Mouse (Mus musculus) left cerebral cortex, postnatal 25 days (tissue): ENCODE results near the gene Csrnp2. TPM values are rescaled to one million over a fixed set of nuclear protein-coding genes. Genes with fewer than 3 reads are reported as not detected.

Source experiments
- DNase-seq, 2 experiments: peaks; one replicate each; pipeline ENCODE4 v3.0.0; 2022; ENCODE audit warnings: low spot score in 2 of 2, mixed read lengths in 1 of 2
- intact Hi-C: fragments of 180-260 bp; cut with DNase I; formaldehyde crosslinking; loops from one replicate; pipeline ENCODE4 v1.15.1; 2025
- total RNA-seq, 2 experiments: library from RNA; stranded (reverse); gene quantifications; 2 replicates each; pipeline ENCODE4 v1.2.3; 2021

The Csrnp2 gene
- total RNA-seq, 2 experiments from 2014 or later, result 36.2 to 36.8 TPM

DNA sequence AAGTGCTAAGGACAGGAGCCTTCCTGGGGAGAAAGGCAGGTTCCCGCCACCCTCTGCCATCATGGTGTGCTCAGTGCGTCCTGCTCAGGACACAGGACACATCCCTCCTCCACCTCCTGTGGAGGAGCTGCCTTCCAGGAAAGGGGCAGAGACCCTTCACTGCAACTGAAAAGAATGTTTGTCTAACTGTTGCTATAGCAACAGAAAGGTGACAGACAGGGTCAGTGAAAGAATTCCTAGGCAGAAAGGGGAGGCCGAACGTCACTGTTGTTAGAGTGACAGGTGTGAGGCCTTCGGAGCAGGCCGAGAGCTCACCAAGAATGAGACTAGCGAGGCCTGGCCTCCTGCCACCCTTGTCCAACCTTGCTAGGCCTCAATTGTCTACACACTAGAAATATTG is 8.8 kb downstream of the Csrnp2 start:
- intact Hi-C loops, result no loop called here
- no peak for DNase-seq

DNA sequence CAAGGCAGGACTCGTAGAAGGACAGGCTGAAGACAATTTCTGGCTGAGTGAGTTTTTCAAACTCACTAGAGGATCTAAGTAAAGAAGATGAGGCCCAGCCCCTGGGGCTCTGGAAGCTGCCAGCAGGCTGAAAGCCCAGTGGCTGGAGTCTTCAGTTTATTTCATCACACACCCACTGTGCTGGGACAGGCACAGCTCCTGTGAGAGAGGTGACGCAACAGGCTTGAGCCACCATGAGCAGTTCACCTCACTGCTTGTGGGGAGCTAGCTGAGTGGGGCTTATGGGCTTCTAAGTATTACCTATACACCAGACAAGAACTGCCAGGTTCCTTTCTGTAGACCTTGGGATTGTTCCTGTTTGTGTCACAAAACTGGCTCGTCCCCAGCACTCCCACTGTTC is 9.7 kb downstream of the Csrnp2 start:
- intact Hi-C loops, result no loop called here
- DNase-seq, result no peak

DNA sequence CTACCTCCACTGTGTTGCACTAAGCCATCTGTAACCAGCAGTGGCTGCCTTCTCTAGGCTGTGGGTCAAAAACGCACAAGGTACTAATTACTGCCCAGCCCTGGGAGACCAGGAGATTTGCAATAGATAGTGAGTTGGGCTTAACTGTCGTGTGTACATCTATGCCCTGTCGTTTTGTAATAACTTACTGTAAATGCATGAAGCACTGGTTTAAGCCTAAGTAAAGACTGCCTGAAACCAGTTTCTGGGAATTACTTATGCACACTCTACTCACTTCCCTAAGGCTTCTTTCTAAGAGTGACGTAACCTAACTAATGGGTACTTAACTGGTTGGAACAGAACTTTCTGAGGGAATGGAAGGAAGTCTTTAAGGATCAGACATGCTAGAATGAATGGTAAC is 16.4 kb downstream of the Csrnp2 start:
- no peak for DNase-seq
- intact Hi-C loops, result no loop called here

DNA sequence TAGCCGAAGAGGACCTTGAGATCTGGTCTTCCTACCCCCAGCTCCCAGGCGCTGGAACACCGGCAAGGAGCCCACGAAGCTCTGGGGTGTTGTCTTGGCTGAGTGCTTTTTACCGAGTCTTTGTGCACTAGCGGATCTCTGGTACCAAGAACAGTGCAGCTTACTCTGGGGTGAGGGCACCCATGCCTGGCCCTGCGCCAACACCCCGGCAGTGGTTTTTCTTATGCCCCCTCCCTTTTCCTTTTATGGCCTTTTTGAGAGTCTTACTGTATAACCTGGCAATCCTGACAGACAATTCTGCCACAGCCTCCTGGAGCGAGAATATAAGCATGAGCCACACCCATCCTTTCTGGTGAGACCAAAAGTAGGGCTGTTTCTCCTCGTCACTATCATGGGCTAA is 16.9 kb downstream of the Csrnp2 start:
- intact Hi-C loops, result no loop called here
- DNase-seq, result no peak

DNA sequence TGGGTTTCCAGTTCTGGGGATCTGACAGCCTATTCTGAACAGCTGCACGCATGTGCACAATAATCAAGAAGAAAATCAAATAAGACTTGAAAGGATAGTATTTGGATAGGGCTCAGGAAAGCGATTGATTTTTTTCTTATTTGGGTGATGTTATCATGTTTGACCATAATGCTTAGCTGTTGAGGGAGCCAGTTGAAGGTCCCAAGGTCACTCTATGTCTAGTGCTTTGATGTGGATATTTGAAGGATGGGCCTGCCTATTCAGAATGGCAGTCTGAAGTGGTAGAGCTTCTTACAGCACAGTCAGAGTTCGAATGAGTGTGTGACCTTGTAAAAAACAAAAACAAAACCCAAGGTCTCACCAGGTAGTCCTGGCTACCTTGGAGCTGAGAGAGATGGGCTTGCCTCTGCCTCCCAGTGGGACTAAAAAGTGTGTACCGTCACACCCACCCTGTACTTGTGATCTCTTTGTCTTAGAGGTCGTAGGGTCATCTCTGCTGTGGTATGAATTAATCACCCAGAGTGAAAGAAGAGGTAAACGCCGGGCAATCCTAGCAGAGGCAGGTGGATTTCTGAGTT is 21.3 kb downstream of the Csrnp2 start:
- intact Hi-C loops, result no loop called here
- no peak for DNase-seq

DNA sequence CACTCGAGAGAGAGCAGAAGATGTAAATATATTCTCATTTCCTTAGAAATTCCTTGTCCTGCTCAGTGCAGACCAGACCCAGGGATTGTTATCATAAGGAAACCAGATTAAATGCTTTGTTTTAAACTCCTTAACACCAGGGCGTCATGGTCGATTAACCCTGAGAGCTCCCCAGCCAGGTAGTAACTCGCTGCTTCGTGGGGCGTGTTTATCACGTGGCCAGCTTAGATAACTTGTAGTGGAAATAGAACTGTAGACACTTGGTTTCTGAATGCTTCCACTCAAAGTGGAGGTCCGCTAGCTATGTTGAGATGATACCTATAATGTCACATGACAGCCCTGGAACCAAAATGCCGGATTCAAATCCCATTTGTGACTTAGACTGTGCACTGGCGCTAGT is 25.3 kb downstream of the Csrnp2 start:
- DNase-seq, result no peak
- intact Hi-C loops, result no loop called here

DNA sequence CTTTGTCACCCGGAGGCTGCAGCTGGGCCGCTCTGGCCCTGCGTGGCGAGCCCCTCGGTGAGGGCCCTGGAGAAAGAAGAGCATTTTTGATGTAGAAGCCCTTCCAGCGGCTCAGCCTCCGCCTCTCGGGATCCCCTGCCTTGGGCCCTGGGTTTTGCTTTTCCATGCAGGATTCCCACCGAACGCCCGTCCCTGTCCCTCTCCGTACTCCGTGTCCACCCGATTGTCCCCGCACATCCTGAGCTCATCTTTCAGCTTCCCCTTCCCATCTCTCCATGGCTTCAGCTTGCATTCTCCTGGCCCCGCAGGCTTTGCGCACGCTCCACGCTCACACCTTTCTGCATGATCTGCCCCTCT is 26.1 kb downstream of the Csrnp2 start:
- intact Hi-C loops, result loop anchor here (2.0 kb wide), 3 partner anchors 26 to 214 kb away; partner anchors contain the start of genes Csrnp2 and Gm5475
- no peak for DNase-seq

DNA sequence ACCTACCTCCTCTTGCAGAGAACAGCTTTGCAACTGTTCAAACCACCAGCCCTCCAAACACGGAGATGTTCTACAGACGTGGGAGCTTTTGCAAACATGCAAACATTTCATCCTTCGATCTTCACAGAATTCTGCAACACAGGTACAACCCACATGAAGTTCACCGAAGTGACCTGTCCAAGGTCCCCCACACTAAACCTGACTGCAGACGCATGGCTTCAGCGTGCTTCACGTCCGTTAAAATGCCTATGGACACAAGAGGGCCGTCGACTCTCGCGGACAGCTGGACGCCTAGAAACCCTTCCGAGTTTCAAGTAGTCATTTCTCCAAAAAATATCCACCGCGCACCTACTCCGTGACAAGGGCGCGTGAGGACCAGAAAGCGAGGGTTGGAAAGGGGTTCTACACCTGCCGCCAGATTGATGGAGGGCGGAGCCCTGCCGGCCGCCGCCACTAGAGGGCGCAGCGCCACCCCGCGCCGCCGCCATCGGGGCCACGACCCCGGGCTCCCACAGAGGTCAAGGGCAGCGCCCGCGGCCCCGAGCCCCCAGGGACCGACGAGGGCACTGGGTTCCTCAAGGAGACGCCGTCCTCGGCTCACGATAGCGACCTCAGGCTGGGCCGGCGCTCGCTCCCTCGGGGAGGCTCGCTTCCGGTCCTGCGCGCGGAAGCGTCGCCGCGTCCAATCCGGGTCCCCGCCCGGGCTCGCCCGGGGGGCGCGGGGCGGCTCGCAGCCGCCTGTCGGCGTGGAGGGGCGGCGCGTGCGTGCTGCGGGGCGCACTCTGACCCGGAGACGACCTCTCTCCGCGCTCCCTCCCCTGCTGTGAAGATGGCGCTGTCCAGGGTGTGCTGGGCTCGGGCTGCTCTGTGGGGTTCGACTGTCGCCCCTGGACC is 26.7 kb downstream of the Csrnp2 start, which contains the start of gene Letmd1:
Letmd1 (plus strand) TSS at position 729 of the 894 bp plus-strand sequence.
- peak; percentile 89 to 93 for DNase-seq
- intact Hi-C loops, result loop anchor here (2.0 kb wide), 3 partner anchors 26 to 214 kb away; partner anchors contain the start of genes Csrnp2 and Gm5475

DNA sequence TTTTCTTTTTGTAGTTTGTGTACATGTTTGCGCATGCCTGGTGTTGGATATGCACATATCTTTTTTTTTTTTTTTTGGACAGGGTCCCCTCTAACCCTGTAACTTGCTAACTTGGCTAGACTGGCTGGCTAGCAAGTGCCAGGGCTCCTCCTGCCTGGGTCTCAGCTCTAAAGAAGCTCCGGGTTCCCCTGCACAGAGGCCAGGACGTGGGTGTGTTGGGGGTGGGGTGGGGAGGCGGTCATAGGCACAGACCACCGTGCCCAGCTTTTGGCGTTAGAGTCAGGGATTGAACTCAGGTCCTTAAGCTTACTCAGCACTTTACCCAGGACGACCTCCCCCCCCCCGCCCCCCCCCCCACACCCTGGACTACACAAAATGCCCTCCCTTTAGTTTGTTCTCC is 27.6 kb downstream of the Csrnp2 start:
- intact Hi-C loops, result loop anchor here (2.0 kb wide), 3 partner anchors 27 to 215 kb away; partner anchors contain the start of genes Csrnp2 and Gm5475
- DNase-seq, result no peak

DNA sequence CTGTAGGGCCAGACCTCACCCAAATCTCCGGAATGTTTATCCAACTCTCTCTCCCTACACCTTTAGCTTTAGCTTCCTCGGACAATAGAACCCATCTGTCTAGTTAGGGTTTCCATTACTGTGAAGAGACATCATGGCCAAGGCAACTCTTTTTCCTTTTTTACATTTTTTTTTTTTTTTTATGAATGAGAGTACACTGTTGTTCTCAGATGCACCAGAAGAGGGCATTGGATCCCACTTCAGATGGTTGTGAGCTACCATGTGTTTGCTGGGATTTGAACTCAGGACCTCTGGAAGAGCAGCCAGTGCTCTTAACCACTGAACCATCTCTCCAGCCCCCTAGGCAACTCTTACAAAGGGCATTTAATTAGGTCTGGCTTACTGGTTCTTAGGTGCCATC is 29.9 kb downstream of the Csrnp2 start:
- intact Hi-C loops, result no loop called here
- DNase-seq, result no peak

DNA sequence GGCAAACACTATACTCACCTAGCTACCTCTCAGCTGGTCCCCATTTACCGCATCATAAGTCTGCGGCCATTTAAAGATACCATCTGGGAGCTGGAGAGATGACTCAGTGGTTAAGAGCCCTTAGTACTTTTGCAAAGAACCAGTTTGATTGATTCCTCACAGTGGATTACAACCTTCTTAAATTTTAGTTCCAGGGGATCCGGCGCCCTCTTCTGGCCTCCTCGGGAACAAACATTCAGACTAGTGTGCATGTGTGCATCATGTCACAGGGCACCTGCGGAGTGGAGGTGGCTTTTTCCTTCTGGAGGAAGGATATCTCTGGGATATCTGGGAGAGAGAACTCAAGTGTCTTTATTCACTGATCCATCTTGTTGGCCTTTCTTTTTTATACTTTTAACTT is 31.6 kb downstream of the Csrnp2 start:
- intact Hi-C loops, result loop anchor here (5.0 kb wide), 1 partner anchor 436 kb away; no protein-coding TSS in a partner anchor
- DNase-seq, result peak; percentile 69 to 86

DNA sequence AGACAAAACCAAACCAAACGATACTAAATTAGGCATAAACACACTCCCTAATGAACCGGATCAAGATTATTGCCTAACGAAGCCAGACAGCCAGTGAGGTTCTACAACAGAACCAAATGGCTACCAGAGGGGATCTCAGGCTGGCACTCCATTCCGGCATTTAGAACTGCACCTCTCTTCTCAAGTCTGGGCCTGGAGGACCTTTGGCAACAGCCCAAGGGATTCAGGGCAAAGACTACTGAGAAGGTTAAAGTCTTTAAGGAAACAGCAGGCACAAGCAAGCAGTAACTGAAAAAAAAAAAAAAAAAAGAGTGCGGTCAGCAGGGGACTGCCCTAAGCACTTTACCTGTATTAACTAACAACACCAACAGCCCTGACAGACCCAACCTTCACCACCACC is 33.2 kb downstream of the Csrnp2 start:
- no peak for DNase-seq
- intact Hi-C loops, result loop anchor here (5.0 kb wide), 1 partner anchor 435 kb away; no protein-coding TSS in a partner anchor

DNA sequence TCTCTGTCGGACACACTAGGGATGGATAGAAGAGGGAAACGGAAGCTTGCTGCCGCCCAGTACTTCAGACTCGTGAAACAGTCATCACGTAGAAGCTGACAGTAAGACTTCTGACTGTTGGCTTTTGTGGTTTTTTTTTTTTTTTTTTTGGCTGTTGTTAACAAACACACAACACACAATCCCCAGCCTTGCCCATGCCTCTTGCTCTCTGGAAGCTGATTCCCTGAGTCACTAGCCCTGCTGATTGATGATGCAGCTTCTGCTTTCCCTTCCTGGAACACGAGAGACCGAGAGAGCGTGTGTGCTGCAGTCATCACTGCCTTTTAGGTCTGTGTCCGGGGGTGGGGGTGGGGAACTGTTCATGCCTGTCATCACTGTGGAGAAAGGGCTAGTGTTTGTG is 33.6 kb downstream of the Csrnp2 start:
- no peak for DNase-seq
- intact Hi-C loops, result loop anchor here (5.0 kb wide), 1 partner anchor 434 kb away; no protein-coding TSS in a partner anchor

DNA sequence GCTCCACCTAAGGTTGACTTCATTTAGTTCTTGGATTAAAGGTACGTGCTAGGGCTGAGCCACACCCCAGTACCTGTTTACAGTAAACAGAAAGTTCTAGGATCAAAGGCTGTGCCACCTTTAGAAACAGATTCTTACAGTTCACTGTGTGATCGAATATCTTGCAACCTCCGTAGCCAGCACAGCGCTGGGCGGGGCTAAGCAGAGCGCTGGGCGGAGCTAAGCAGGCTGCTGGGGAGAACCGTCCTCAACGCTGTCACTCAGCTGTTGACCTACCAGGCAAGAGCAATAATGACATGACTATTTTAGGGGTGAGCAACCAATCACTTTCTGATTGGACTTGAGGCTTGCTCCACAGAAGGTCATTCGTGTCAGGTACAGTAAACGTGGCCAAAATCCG is 34.3 kb downstream of the Csrnp2 start:
- intact Hi-C loops, result loop anchor here (5.0 kb wide), 1 partner anchor 434 kb away; no protein-coding TSS in a partner anchor
- no peak for DNase-seq

DNA sequence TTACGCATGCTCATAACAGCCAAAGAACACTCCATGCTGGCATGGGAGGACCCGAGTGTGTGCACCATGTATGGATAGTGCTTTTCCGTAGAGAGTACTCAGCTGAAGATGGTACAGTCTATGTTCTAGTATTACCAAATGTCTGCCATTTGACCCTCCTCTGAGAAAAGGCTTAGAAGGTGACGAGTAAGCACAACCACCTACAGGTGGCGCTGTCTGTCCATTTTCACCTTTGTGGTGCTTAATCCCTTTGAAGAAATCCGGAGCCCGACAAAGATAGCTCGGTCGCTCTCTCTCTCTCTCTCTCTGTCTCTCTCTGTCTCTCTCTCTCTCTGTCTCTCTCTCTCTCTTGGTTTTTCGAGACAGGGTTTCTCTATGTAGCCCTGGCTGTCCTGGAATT is 37.2 kb downstream of the Csrnp2 start:
- intact Hi-C loops, result loop anchor here (5.0 to 10.0 kb wide), 2 partner anchors 71 to 193 kb away; no protein-coding TSS in a partner anchor
- peak in 1 of 2 experiments; percentile 39 for DNase-seq

DNA sequence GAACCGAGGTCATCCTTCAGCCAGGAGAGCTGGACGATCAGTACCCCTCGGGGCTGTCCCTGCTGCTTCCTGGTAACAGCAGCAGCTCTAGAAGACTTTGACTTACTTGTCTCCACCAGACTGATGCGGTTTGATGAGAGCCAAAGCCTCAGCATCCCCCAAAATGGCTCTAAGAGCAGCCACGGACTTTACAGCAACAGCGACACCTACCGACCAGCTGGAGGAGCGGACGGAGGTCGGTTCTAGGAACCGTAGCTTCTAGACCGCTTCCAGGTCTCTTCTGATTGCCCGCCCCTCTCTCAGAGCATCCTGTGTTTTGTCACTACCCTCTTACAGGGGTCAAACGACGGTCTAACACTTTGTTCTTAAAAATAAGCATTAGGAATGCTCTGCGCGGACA is 37.9 kb downstream of the Csrnp2 start:
- DNase-seq, result peak; percentile 60 to 67
- intact Hi-C loops, result loop anchor here (5.0 to 10.0 kb wide), 2 partner anchors 70 to 193 kb away; no protein-coding TSS in a partner anchor

DNA sequence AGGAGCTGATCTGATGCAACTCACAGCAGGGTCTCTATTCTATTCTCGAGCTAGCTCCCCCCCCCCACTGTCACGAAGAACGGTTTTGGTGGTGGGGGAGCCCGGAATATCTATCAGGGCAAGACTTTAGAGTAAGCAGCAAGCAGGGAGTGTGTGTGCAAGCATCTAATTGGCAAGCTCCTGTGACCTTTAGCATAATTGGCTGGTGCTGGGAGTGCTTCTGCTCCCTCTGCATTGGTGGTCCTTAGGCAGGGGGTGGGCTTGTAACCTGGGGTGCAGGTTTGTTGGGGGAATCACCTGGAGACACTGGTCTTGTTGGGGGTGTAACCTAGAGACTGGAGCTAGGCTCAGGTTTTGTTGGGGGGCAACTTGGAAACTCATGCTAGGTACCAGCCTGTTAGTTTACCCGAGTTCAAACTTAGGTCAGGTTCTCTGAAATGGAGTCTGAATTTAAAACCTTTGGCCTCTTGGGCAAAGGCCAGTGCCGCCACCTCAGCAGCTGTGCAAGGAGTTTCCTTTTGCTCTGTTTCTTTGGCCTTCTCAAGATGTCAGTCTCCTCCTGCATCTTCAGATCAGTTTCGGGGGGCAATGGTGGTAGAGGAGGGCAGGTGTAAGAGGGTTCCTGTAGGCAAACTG is 38.8 kb downstream of the Csrnp2 start:
- intact Hi-C loops, result loop anchor here (5.0 to 10.0 kb wide), 2 partner anchors 69 to 192 kb away; no protein-coding TSS in a partner anchor
- DNase-seq, result no peak

DNA sequence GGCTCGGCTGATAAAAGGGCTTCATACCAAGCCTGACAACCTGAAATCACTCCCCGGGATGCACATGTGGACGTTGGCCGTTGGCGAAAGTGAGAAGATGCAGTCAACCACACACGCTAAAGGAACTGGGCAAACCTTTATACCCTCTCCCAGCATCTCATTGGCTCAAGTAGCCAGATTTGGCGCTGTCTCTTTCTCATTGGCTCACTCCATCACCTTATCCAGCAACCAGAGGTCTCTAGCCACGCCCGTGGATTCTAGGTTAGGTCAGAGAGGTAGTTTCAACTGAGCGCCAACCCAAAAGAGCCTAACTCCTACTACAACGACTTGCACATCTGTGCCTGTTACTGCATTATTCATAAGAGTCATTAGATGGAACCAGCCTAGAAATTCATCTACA is 42.8 kb downstream of the Csrnp2 start:
- intact Hi-C loops, result loop anchor here (10.0 kb wide), 1 partner anchor 188 kb away; no protein-coding TSS in a partner anchor
- no peak for DNase-seq

DNA sequence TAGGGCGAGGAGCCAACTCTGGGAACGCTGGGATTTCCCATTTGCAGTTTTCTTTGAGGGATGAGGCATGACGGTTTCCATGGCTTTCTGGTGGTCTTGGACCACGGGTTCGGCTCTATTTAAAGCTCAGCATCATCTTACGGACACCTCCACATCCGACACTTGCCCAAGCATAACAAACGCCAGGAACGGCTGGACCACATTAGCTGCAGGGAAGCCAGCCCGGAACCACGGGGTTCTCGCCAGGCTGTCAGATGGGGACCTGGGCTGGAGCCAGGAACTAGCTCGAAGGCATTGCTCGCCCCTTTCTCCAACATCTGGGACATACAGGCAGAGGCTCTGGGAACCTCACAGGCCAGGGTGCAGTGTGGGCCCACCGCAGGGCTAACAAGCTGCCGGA is 44.0 kb downstream of the Csrnp2 start:
- peak in 1 of 2 experiments; percentile 44 for DNase-seq
- intact Hi-C loops, result loop anchor here (10.0 kb wide), 1 partner anchor 186 kb away; no protein-coding TSS in a partner anchor

DNA sequence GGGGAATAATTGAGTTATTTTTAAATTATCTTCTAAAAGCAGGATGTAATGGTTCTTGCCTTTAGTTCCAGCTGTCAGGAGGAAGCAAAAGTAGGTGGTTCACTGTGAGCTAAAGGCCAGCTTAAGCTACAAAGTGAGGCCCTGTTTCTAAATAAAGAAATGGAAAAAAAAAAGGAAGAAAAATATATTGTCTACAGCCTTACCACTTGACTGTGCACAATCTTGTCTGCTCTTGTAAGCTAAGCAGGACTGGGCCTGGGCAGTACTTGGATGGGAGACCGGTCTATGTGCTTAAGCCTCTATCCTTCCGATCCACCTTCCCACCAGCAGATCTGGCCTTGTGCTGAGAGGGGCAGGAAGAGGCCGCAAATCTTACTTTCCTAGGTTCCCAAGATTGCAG is 45.8 kb downstream of the Csrnp2 start:
- DNase-seq, result no peak
- intact Hi-C loops, result no loop called here
